Mouse (Mus musculus): ENCODE results near the gene Lifr. TPM values are rescaled to one million over a fixed set of nuclear protein-coding genes. Genes with fewer than 3 reads are reported as not detected.

Lifr gene
- 11.0 and 13.4 TPM in 2 replicates for polyA plus RNA-seq (2016; fragmentation: Nextera tagmentation; extraction: Ambion mirVana)

- Histone ChIP-seq H3K9me3 (no peaks in the 10 kb centered on the region), H3K27ac (no peak within 1 kb of the TSS), H3K4me3 (no peak within 1 kb of the TSS), H3K36me3 (no peaks in the 10 kb centered on the region), H3K27me3 (ENCODE audit: insufficient read depth, poor library complexity, severe bottlenecking) (peaks cover 3% of the 10 kb centered on the region; the same call in 1 of the 2 replicates), H3K4me1 (replicated peaks) (0 out of 2 replicates have a peak, but pooled peaks cover 6% of the 10 kb centered on the region)
- WGBS = 71% methylated on average over 8 of the region's 8 CpGs
- no peak for DNase-seq (ENCODE audit: low spot score)
These were observed at the start of gene Lifr for GRCm38 (mm10) chr15:7090211-7090765. Gene Lifr (plus strand): TSS chr15:7090614.

GRCm38 (mm10) chr15:7044081-7044749 lies 46.2 kb upstream of the Lifr start:
- WGBS = 78% methylated on average over 11 of the region's 11 CpGs
- Histone ChIP-seq H3K4me1 (replicated peaks) (peaks cover 15% of the 10 kb centered on the region; the same call in 1 of the 2 replicates), H3K9me3 (no peaks in the 10 kb centered on the region), H3K27me3 (ENCODE audit: insufficient read depth, poor library complexity, severe bottlenecking) (no peaks in the 10 kb centered on the region), H3K4me3 (no peak overlapping the region), H3K36me3 (no peaks in the 10 kb centered on the region), H3K27ac (no peak overlapping the region)
- DNase-seq (ENCODE audit: low spot score) = no peak

DNA sequence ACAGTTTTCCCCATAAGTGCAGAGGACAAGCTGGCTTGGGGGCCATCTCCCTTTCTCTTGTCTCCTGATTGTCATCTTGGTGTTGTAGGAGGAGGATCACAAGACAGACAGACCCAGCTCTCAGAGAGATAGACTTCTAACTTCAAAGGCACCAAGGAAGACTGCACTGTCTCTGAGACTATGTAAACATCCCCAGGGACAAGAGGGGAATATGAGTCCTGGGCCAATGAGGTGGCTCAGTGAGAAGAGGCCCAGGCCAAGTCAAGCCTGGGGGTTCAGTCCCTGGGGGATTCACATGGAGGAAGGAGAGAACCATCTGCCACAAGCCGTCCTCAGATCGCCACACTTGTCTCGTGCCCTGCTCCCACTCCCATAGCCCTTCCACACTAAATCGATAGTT lies 45.4 kb upstream of the Lifr start:
- Histone ChIP-seq H3K27me3 (ENCODE audit: insufficient read depth, poor library complexity, severe bottlenecking) (no peaks in the 10 kb centered on the region), H3K4me1 (replicated peaks) (peaks cover 15% of the 10 kb centered on the region; the same call in 1 of the 2 replicates), H3K27ac (0 out of 2 replicates have a peak overlapping the region, but pooled peaks have one; percentile 23), H3K9me3 (no peaks in the 10 kb centered on the region), H3K4me3 (no peak overlapping the region), H3K36me3 (no peaks in the 10 kb centered on the region)
- no peak for DNase-seq (ENCODE audit: low spot score)
- WGBS = 85% methylated on average over 4 of the region's 4 CpGs

- no peaks in the 10 kb centered on the region for H3K27me3 ChIP-seq (ENCODE audit: insufficient read depth, poor library complexity, severe bottlenecking)
- H3K4me1 ChIP-seq (replicated peaks) = peaks cover 7% of the 10 kb centered on the region; the same call in 1 of the 2 replicates
- H3K4me3 ChIP-seq = no peak overlapping the region
- 85% methylated on average over 3 of the region's 3 CpGs for WGBS
- no peaks in the 10 kb centered on the region for H3K36me3 ChIP-seq
- H3K9me3 ChIP-seq = no peaks in the 10 kb centered on the region
- no peak for DNase-seq (ENCODE audit: low spot score)
- no peak overlapping the region for H3K27ac ChIP-seq
These were observed 42.5 kb upstream of the Lifr start for GRCm38 (mm10) chr15:7047931-7048330.

- Histone ChIP-seq H3K27ac (no peak overlapping the region), H3K27me3 (ENCODE audit: insufficient read depth, poor library complexity, severe bottlenecking) (no peaks in the 10 kb centered on the region), H3K4me1 (replicated peaks) (0 out of 2 replicates have a peak, but pooled peaks cover 5% of the 10 kb centered on the region), H3K4me3 (no peak overlapping the region), H3K36me3 (no peaks in the 10 kb centered on the region), H3K9me3 (no peaks in the 10 kb centered on the region)
- DNase-seq (ENCODE audit: low spot score) = no peak
- WGBS = 80% methylated on average over 8 of the region's 8 CpGs
These were observed 41.5 kb upstream of the Lifr start for GRCm38 (mm10) chr15:7048916-7049315.

DNA sequence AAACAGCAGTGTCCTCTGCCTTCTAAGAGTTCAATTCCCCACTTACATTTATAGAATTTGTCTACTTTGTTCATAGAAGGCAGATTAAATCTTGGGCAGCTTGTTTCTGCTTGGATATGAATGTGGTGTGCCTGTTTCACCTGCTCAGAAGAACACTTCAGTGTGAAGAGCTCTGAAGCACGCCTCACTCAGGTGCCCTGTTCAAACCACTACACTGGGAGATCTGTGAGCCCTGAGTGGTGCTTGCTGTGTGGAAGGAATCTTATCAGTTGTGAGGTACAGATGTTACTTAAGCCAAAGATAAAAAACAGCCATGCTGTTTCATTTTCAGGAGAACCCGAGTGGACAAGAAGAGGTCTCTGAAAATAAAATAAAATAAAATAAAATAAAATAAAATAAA lies 38.7 kb upstream of the Lifr start:
- Histone ChIP-seq H3K9me3 (no peaks in the 10 kb centered on the region), H3K4me3 (no peak overlapping the region), H3K36me3 (no peaks in the 10 kb centered on the region), H3K4me1 (replicated peaks) (no peaks in the 10 kb centered on the region), H3K27ac (no peak overlapping the region), H3K27me3 (ENCODE audit: insufficient read depth, poor library complexity, severe bottlenecking) (no peaks in the 10 kb centered on the region)
- DNase-seq (ENCODE audit: low spot score) = no peak
- 91% methylated on average over 2 of the region's 2 CpGs for WGBS

GRCm38 (mm10) chr15:7052117-7052516 lies 38.3 kb upstream of the Lifr start:
- Histone ChIP-seq H3K27ac (no peak overlapping the region), H3K9me3 (no peaks in the 10 kb centered on the region), H3K4me3 (no peak overlapping the region), H3K36me3 (no peaks in the 10 kb centered on the region), H3K4me1 (replicated peaks) (no peaks in the 10 kb centered on the region), H3K27me3 (ENCODE audit: insufficient read depth, poor library complexity, severe bottlenecking) (no peaks in the 10 kb centered on the region)
- 79% methylated on average over 2 of the region's 2 CpGs for WGBS
- no peak for DNase-seq (ENCODE audit: low spot score)

GRCm38 (mm10) chr15:7056851-7057250 lies 33.6 kb upstream of the Lifr start:
- H3K4me1 ChIP-seq (replicated peaks) = peaks cover 2% of the 10 kb centered on the region
- no peaks in the 10 kb centered on the region for H3K9me3 ChIP-seq
- DNase-seq (ENCODE audit: low spot score) = no peak
- 44% methylated on average over 3 of the region's 3 CpGs for WGBS
- H3K4me3 ChIP-seq = no peak overlapping the region
- no peak overlapping the region for H3K27ac ChIP-seq
- H3K36me3 ChIP-seq = no peaks in the 10 kb centered on the region
- H3K27me3 ChIP-seq (ENCODE audit: insufficient read depth, poor library complexity, severe bottlenecking) = no peaks in the 10 kb centered on the region

DNA sequence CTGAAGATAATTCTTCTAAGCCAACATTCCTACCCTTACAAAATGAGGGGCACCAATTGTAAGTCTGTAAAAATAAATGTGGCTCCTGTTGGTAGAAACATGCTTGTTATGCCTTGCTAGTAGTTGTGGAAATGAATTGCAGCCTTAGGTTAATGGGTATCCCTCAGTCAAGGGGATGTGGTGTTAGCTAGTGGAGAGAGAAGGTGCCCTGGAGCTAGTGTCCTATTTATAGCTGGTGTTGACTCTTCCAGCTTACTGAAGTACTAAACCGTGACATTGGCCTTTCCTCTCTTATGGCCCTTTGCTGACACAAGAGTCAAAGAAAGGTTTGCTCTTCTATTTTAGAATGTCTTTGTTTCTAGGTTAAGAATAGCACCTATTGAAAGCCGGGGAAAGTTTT lies 29.9 kb upstream of the Lifr start:
- DNase-seq (ENCODE audit: low spot score) = no peak
- WGBS = 62% methylated on average over 2 of the region's 2 CpGs

DNA sequence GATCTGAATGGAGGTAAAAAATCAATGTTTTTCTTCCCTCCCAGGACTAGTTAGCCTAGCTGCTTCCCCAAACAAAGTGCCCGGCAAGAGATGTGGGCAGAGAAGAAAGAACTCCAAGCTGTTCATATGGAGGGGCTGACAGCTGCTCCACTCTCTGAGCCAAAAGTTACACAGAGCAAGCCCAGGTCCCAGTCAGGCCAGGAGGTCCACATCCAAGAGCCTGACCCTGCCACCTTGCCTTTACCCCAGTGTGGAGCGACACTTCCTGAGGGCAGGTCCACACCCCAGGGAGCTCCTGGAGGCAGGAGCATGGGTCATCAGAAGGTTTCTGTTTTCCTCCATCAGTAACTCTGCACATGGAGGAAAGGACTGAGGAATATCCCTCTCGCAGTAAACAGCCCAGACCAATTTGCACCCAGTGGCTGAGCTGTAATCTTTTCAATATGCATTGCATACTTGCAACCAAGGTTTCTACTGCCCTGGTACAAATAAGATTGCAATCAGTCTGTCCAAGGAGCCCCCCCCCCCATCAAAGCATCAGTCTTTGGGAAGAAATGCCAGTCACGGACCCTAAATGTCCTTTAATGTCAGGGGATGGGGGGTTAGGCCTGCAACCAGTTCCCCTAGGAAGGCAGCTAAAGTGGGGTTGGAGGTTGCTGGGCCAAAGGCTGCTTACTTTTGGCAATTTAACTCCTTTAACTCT lies 28.3 kb upstream of the Lifr start:
- H3K27me3 ChIP-seq (ENCODE audit: insufficient read depth, poor library complexity, severe bottlenecking) = no peaks in the 10 kb centered on the region
- no peaks in the 10 kb centered on the region for H3K36me3 ChIP-seq
- no peak overlapping the region for H3K4me3 ChIP-seq
- 34% methylated on average over 4 of the region's 4 CpGs for WGBS
- peaks cover 11% of the 10 kb centered on the region for H3K4me1 ChIP-seq (replicated peaks)
- DNase-seq (ENCODE audit: low spot score) = peak; percentile 31
- H3K27ac ChIP-seq = peak overlapping the region; percentile 40; the same call in 1 of the 2 replicates
- H3K9me3 ChIP-seq = no peaks in the 10 kb centered on the region

More for the DNA sequence above, 29.9 kb upstream of the Lifr start:
- Histone ChIP-seq H3K27me3 (ENCODE audit: insufficient read depth, poor library complexity, severe bottlenecking) (no peaks in the 10 kb centered on the region), H3K4me3 (no peak overlapping the region), H3K9me3 (no peaks in the 10 kb centered on the region), H3K4me1 (replicated peaks) (peaks cover 11% of the 10 kb centered on the region), H3K36me3 (no peaks in the 10 kb centered on the region), H3K27ac (no peak overlapping the region)

GRCm38 (mm10) chr15:7062698-7063009 lies 27.8 kb upstream of the Lifr start:
- DNase-seq (ENCODE audit: low spot score) = no peak

GRCm38 (mm10) chr15:7063521-7064240 lies 26.7 kb upstream of the Lifr start:
- Histone ChIP-seq H3K4me3 (no peak overlapping the region), H3K27me3 (ENCODE audit: insufficient read depth, poor library complexity, severe bottlenecking) (no peaks in the 10 kb centered on the region), H3K36me3 (no peaks in the 10 kb centered on the region), H3K4me1 (replicated peaks) (peaks cover 11% of the 10 kb centered on the region), H3K27ac (no peak overlapping the region), H3K9me3 (no peaks in the 10 kb centered on the region)
- no peak for DNase-seq (ENCODE audit: low spot score)
- 78% methylated on average over 9 of the region's 9 CpGs for WGBS

More at GRCm38 (mm10) chr15:7062698-7063009, 27.8 kb upstream of the Lifr start:
- Histone ChIP-seq H3K36me3 (no peaks in the 10 kb centered on the region), H3K4me3 (no peak overlapping the region), H3K4me1 (replicated peaks) (peaks cover 11% of the 10 kb centered on the region), H3K9me3 (no peaks in the 10 kb centered on the region), H3K27ac (no peak overlapping the region), H3K27me3 (ENCODE audit: insufficient read depth, poor library complexity, severe bottlenecking) (no peaks in the 10 kb centered on the region)
- WGBS = 98% methylated on average over 1 of the region's 1 CpGs

Data from hindbrain, embryonic 10.5 days (tissue).